Mouse (Mus musculus) central nervous system, embryonic 18 days (tissue): Measurements from ENCODE around the gene Pnlip. TPM values are rescaled to one million over a fixed set of nuclear protein-coding genes. Genes with fewer than 3 reads are reported as not detected.

ENCODE experiments used
- polyA plus RNA-seq: library from polyadenylated mRNA; depleted of rRNA; stranded (reverse); fragments of >200 nt; gene quantifications from 2 replicates; pipeline ENCODE4 v1.2.3, GENCODE M21; 2012; rRNA removed

Pnlip gene
- polyA plus RNA-seq = 0.39 and 0.43 TPM in 2 replicates

GRCm38 (mm10) chr19:58652198-58652597 is at the start of gene Pnlip:
Gene Pnlip, plus strand, starts transcription at chr19:58652498.

GRCm38 (mm10) chr19:58728445-58729031 is 76.2 kb downstream of the Pnlip start, which contains the start of gene Pnliprp1:
Gene Pnliprp1, plus strand, starts transcription at chr19:58728887.

Other genes with a start within 250 kb of the Pnlip start
- gene Gfra1, start 196.6 kb upstream of the Pnlip start, polyA plus RNA-seq = 16.6 and 19.1 TPM in 2 replicates
- not detected in 2 replicates for gene Ccdc172, start 140.5 kb upstream of the Pnlip start, polyA plus RNA-seq
- gene Pnliprp1, start 76.4 kb downstream of the Pnlip start, polyA plus RNA-seq = 0.31 and 0.35 TPM in 2 replicates
- 0.12 and 0.18 TPM in 2 replicates for gene Pnliprp2, start 107.2 kb downstream of the Pnlip start, polyA plus RNA-seq
- gene 1700019N19Rik, start 142.0 kb downstream of the Pnlip start, polyA plus RNA-seq = 0.13 TPM in 1 of 2 replicates, not detected in the other